Mouse (Mus musculus) spleen, adult 12 weeks (tissue): ENCODE results near the gene Ccdc32.

ENCODE experiments used
- DNase-seq: peaks from one replicate; pipeline ENCODE4 v3.0.0; 2022; ENCODE audit warnings: low spot score

Gene Ccdc32

DNA sequence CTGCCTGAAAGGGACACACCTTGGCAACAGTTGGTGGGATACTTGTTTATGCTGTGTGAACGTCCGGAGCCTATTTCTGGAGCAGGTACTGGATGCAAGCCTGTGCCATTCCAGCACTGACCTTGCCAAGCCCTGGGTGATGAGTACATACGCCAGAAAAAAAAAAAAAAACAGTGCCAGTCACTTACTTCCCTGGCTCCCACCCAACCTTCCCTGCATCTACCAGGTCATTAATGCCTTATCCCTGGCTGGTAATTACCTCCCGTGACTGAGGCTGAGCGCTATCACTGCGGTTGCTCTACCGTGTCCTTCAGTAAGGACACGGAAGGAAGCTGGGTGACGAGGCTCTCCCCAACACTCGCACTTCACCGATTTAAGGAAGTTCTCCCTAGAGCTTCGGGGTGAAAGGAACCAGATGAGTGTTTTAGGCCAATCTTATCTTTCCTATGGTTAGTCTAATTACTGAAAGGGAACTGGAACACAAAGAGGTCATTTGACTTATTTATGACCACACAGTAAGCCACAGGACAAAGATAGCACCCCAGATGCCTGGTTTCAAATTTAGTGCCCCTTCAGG lies 13.5 kb downstream of the Ccdc32 start:
- no peak for DNase-seq

DNA sequence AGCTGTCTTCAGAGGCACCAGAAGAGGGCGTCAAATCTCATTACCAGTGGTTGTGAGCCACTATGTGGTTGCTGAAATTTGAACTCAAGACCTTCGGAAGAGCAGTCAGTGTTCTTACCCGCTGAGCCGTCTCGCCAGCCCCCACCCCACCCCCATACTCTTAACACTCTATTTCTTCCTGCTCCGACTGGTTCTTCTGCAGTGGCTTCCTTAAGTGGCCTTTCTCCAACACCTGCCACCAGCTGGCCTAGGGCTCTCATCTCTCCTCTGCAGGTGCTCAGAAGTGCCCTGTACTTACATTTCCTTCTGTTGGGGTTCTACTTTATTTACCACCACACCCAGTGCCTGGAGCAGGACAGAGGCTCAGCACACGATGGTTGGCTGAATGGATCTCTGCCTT lies 14.2 kb downstream of the Ccdc32 start:
- no peak for DNase-seq

DNA sequence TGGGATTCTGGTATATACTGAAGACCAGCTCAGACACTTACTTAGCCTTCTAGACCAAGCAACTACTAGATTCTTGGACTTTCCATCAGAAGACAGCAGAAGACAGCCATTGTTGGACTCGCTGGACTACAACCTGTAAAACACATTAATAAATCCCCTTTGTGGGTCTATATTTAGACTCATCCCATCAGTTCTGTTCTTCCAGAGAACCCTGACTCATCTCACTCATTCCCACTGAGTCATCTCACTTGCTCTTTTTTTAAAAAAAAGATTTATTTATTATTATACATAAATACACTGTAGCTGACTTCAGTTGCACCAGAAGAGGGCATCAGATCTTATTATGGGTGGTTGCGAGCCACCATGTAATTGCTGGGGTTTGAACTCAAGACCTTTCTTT lies 19.8 kb downstream of the Ccdc32 start:
- DNase-seq = no peak

DNA sequence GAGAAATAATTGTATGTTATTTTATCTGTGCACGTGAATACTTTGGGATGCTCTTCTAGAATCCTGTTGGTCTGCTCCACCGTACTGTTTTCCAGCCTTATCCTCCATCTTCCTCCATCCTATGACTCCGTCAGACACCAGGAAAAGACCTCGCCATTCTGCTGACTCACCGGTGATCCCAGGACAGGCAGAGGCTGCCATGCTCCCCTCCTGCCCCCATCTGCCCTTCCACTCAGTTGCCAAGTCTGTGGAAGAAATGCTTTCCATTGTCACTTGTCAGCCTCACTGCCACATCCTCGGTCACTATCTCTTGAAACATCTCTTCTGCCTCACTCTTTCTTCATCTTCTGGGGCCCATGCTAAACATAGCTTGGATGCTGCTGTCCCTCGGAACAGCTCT lies 22.3 kb downstream of the Ccdc32 start:
- no peak for DNase-seq

DNA sequence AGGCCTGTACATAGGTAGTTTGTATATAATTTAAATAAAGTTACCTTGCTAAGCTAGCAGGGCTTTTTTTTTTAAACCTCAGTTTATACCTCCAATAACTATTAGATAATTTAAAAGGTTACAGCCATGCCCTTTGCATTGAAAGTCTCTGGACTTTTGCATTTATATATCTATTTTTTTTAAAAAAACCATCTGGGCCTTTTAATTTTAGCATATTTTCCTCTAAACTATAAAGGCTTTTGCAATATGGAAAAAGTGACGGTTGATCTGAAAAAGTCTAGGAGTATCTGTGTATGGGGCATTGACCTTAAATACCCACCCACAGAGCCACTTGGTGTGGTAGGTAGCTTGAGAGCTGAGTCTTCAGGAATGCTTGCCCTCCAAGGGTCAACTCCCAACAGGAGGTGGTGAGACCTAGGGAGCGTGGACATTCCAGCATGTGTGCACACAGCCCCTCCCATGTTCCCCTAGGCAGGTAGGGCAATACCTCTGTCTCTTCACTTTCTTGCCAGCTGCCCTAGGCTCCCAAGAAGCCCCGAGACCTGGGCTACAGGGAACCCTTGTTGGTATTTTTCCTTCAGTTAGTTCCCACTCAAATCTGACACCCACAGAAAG lies 30.1 kb downstream of the Ccdc32 start:
- no peak for DNase-seq

DNA sequence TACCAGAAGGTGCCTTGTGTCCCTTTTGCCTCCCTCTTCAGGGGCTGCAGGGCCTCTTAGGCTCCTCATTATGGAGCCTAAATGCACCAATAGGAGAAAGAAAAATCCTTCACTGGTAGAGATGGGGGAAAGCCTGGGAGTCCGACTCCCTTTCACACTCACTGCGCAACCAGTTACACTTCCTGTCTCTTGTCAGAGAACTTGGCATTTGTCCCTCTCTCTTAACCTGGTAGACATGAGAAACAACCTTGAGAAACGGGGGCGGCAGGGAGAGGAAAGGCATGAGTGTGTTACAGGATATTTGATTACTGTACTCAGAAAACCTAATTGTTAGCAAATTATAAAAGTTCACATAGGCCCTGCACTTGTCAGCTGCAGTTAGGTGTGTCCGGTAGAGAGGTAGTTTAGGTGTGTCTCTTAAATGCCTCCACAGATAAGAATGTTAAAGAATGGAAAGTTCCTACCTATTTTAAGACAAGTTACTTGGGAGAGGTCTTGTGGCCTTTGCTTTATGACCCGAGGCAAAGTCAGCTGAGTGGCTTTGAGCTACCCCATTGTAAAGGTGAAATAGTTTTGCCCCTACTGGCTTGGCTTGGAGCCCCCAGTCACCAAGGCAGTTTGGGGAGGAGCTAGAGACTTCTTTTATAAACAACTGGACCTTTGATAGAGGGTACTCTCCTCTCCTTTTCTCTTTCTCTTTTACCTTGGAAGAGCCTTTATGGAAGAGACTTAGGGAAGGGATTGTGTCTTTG lies 30.9 kb downstream of the Ccdc32 start:
- no peak for DNase-seq

DNA sequence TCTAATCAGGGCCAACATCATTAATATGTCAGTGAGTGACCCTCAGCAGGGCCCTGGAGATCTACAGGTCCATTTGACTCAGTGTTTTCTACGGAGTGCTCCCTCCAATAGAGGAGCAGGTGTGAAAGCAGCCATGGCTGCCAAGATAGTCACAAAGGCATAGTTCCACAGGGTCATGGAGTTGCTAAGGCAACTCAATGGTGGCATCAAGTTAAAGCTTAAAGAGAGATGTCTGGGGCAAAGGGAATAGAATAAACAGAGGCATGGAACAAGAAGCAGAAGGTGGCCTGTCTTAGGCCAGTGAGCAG lies 32.4 kb downstream of the Ccdc32 start:
- no peak for DNase-seq

DNA sequence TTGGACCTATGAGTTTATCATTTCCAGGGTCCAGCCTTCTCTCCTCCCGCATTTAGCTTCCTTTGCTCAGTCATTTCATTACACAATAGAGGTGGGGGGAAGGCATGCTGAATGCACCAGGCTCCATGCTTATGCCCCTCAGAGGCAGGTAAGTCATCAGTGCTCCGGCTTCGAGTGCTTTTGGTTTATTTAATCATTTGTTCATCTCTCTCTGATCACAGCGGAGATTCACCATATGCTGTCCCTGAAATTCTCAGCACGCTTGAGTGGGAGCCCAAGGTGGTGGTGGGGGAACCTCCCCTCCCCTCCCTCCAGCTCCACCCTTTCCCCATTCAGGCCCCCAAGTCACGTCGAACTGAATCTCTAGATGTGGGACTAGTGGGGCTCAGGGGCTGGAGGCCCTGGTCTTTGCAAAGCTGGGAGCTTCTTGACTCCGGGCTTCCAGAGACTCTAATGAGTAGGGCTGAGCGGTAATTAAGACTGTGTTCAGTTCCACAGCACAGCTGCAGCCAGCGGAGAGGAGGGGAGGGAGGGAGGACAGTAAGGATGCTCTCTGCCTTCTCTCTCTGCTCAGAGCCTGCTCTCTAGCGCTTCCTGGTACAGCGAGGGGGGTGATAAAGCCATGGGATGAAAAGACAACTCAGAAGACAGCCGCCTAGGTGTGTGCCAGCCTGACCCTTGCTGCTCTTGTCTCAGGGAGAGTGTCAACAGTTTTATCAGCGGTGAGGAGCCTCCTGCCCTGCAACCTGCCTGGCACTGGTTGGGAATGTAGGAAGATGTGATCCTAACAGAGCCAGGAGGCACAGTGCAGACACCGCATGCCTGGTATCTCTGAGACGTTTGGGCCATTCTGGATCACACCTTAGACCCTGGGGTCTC lies 33.0 kb downstream of the Ccdc32 start:
- no peak for DNase-seq

DNA sequence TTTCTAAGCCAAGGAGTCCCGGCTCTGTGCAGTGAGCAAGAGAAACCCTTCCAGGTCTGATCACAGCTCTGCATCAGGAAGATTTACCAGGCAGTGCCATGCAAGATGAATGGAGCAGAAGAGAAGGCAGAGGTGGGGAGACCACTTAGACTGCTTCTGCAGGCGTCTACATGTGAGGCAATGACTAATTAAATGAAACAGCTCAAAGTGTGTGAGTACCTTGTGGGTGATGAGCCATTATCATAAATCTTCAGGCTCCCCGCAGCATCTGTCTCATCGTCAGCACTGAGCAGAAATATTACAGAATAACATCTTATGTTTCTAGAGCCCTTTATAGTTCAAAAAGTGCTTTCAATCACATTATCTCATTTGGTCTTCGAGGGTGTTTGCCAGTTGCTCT lies 33.7 kb downstream of the Ccdc32 start:
- DNase-seq = no peak

DNA sequence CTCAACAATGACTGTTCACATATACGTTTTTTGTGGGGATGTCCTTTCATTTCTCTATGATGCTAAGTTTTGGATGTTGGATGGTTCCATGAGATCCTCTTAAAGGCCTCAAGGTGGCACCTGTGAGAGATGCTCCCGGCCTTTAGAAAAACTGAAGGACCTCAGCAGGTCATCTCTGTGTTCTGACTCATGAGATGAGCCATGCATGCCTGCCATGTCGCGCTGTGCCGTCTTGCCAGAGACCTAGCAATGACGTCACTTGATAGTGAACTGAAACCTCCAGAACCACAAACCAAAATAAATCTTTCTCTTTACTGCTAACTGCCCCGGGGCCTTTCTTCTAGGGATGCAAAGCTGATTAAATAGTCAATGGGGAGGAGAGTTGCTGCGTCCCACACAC lies 45.4 kb downstream of the Ccdc32 start:
- no peak for DNase-seq

DNA sequence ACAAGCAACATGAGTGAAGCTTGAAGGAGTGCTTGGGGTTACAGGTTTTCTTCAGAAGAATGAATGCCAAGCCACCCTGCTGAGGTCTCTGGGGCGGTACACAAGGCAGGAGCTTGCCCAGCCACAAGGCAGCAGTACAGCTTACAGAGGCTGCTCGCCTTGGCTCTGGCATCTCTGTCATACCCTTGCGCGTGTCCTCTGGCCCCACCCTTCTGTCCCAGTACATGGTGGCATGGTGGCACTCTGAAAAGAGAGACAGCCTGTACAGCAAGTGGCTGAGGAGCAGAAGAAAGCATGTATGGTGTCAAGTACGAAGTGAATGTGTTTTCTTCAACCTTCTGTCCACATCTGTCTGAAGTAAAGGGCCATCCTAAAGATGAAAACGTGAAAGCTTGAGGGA lies 48.4 kb downstream of the Ccdc32 start:
- DNase-seq = no peak

DNA sequence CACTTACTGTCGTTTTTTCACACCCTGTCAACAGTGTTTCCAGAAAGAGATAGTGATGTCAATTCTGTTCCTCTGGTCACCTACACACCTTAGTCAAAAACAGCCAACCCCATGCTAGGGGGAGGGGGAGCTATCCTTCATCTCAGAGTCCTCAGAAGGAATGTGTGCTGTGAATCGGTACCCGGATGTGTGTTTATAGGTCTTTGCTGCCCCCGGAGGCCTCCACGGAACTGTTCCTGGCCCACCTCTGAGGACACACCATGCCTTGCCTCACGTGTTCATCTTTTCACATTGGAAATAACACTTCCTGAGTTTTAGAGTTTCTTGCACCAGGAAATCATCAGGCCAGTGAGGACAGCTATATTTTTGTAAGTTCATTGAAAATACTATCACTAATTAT lies 51.1 kb downstream of the Ccdc32 start:
- DNase-seq = no peak

DNA sequence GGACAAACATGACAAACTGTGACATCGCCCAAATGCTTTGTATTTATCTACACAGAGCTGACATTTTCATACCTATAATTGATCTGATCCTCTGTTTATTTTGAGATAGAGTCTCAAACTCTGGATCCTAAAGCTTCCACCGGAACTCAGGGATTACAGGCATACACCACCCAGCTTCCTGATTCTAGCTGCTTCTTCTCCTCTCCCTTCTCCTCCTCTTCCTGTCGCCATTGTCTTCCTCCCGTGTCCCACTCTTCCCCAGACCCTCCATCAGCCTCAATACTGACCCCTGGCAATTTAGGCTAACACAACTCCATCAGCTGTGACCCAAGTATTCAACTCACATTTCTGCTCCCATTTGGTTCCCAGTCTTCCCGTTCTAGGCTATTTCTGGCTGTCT lies 52.3 kb downstream of the Ccdc32 start:
- no peak for DNase-seq

DNA sequence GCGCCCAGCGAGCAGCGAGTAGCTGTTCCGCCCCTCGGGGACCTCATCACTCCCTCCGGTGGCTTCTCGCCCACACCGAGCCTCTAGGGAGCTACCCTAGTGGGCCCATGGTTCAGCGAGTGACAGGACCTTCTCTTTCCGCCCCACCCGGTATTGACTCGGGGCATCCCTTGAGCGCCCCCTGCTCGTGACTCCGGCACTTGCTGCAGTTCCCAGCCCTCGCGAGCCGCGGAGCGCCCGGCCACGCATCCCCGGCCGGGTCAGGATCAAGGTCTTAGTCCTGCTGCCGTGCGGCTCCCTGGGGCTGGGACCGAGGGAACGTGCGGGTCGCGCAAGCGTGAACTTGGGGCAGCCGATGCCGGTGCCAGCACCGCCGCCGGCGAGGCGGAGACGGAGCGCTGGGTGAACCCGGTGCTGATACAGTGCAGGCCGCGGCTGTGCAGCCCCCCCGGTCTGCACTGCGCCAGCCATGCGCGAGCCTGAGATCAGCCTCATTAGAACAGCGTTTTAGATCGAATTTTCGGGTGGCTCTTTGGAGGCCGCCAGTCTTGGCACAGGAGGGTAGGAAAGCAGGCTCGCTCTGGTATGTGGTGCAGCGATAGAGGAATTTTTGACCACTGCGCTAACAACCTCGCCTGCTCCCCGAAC lies 52.8 kb downstream of the Ccdc32 start:
- peak; percentile 82 for DNase-seq

DNA sequence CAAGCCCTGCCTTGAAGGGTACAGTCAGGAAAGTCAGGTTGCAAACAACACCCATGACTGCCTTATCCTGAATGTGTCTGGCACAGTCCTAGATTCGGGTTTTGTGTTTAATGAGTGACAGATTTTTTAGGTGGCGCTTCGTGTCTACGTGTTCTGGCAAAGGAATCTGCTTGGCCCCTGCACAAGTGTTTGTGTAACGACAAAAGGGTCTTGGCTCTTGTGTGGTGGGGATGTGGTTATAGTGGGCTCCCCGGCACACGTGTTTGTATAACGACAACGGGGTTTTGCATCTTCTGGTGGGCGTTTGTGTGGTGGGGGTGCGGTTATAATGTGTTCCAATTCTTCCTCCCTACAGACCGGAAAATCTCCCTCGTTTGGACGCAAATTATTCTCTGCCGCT lies 53.3 kb downstream of the Ccdc32 start:
- DNase-seq = no peak

DNA sequence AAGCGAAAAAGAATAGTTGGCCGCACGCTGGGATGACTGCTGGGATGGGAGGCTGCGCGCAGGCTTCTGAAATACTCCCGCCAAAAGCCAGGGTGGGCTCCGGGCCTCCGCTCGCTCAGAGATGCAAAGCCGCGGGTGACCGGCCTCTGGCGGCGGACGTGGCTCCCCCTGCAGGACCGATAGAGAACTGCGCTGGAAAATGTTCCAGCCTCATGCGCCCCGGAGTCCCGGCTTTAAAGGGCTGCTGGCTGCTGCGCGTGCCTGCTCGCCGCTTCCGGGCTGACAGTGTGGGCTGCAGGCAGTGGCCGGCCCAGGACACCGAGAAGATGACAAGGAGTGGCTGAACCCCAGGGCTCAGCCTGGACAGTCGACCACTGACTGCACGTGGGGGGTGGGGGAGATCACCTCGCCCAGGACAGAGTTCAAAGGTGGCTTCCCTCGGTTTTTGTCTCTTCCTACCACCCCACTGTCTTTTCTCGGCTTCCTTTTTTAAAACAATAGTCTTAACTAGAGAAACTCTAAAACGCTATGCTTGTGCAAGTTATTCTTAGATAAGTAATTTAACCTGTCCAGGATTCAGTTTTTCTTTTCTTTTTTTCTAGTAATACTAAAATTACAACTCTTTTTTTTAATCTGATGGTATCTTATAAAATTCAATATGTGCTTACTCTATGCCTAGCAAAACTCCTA lies 56.4 kb downstream of the Ccdc32 start:
- peak; percentile 74 for DNase-seq

DNA sequence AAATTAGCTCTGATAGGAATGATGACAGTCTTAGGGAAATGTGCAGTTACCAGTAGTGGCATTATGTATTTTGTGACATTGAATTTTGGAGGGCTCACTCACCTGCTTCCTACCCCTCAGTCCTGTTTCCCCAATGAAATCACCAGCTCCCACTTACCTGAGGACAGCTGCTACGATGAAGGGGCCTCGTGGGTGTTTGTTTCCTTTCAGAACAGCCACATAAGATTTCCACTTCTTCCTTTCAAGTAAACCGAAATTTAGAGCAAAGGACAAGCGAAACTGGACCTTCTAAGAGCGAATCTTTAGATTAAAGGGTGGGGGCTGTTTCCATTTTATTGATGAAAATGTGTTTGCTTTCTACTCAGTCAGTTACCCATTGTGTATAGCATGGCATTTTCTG lies 57.1 kb downstream of the Ccdc32 start:
- DNase-seq = no peak

DNA sequence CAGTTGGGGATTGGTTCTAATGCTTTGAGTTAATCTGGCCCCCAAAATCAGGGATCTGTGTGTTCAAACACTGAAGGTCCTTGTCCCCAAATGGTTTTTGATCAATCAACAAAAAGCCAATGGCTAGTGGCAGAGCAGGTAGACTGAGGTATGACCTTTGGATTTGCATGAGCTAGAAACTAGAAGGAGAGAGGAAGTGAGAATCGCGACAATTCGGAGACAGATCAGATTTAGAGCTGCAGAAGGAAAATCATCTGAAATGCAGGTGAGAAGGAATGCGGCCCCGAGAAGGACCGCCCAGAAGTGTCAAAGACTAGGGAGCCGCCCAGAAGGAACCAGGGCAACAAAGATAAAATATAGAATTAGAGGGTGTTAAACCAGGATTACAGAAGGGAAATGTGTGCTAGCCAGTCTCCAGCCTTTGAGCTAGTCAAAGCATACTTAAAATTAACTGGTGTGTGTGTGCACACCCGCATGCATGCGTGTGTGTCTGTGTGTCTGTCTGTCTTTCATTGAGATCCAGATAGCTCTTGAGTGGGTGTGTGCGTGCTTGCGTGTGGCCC lies 59.5 kb downstream of the Ccdc32 start:
- no peak for DNase-seq
